Mouse (Mus musculus): Measurements from ENCODE around the gene Ubqln1.

The Ubqln1 gene

DNA sequence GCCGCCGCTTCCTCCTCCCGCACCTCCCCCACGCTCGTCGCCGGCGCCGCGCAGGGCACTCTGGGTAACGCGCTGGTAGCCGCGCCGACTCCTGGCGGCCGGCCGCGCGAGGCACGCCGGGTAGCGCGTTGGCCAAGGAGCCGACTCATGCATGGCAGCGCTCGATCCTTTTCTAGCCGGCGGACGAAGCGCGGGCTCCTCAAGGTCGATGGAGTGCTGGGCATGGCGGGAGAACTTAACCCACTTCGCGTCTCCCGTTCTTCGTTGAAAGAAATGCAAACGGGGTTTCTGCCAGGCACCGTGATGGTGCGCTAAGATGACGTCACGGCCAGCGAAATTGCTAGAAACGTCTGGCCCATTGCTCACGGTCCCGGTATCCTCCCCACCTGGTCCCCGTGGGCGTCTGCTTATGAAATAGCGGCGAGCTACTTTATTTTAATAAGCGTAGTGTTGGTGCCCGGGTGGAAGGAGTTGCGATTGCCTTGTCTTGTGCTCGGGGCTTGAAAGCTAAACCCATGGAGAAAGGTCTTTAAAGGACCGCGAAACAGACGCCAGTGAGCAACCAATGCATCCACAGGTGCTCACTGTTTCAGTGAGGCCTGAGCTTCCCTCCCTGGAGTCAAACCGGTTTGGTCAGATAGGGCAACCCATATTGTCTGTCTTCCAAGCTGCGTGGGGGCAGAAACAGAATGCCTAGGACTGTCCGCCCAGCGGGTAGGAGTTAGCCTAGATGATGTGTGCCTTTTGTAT, at the start of gene Ubqln1:
Ubqln1 (minus strand) TSS at position 62 of the 750 bp plus-strand sequence.
- DNase-seq = peak; percentile 95

DNA sequence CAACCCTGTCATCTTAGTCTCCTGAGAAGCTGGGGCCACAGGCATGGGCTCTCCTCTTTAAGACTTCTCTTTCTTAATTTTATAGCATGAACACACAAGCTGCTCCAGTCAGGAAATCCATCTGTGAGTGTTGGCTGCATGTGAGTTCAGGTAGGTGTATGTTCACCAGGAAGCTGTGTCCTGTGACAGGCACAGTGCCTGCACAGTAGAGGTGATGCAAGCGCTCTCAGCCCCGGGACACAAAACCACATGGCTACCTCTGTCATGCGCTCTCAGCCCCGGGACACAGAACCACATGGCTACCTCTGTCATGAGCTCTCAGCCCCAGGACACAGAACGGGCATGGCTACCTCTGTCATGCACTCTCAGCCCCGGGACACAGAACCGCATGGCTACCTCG, 48.1 kb upstream of the Ubqln1 start:
- no peak for DNase-seq

DNA sequence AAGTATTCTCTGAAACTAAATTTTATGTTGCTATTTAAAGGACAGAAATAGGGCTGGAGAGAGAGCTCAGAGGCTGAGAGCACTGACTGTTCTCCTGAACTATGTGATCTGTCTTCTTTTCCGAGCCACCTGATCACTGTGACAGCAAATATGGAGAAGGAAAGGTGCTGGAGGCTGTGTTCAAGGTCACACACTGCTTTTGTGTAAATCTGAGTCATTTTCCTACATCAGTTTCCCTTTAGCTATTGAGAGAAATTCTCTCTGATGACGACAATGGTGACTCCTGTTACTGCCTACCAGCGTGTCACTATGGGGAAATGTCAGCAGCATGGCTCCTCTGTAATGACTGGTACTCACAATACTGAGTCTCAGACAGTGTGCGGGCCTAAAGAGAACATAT, 46.2 kb upstream of the Ubqln1 start:
- DNase-seq = no peak

DNA sequence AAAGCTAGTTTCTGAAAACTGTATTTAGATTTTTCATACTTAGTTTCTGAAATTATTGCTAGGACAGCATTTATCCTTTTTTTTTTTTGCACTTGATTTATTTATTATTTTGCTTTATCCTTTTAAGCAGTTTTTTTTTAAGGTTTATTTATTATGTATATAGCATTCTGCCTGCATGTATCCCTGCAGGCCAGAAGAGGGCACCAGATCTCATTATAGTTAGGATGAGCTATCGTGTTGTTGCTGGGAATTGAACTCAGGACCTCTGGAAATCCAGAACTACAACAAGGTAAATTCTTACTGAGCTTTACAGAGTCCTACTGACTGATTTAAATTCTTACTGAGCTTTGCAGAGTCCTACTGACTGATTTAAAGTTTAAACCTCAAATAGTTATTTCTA, 37.8 kb upstream of the Ubqln1 start:
- no peak for DNase-seq

DNA sequence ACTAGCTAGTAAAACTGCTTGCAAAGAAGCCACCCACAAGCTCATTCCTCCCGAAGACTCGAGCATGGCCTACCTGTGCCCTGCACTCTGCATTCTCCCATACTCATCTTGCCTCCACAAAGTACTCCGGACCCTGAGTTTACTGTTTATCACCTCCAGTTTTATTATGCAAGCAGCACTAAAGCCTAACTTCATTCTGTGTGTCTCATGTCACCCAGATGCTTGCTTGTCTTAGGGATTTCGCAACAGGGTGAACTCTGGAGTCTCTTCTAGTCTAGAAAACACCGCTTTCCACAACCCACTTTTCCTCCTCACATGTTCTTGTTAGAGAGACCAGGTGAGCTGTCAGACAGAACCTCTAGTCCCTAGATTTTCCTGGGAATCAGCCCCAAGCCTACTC, 33.5 kb upstream of the Ubqln1 start:
- DNase-seq = no peak

DNA sequence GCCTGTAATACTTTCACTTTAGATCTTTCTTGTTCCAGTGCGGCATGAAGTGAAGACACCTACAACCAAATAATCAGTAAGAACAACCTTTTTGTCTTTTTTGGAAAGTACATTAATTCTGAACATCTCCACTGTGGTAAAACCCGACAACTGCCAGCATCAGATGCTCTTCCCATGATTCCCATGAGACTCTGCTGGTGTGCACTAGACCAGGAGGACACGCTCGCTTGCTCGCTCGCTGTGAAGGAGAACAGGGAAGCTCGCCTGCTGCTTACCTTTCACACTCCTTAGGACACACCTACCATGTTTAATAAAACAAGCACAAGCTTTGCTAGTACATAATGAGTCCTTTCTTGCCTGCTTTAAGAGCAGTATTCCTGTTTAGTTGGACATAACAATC, 21.1 kb upstream of the Ubqln1 start:
- no peak for DNase-seq

DNA sequence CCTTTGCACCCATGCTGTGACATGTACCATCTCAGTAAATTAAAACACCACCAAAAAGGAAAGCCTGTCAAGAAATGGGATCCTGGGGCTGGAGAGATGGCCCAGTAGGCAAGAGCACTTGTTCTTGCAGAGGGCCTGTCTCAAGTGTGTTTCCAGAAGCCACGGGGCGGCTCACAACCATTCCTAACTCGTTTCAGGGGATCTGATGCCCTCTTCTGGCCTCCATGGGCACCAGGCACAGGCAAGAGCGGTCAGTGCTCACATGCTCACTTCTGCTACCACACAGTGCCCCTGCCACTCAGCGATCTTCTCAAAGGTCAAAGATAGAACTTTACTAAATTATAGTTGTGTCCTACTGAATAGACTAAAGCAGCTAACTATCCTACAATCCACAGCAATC, 17.2 kb upstream of the Ubqln1 start:
- peak; percentile 71 to 72 for DNase-seq

DNA sequence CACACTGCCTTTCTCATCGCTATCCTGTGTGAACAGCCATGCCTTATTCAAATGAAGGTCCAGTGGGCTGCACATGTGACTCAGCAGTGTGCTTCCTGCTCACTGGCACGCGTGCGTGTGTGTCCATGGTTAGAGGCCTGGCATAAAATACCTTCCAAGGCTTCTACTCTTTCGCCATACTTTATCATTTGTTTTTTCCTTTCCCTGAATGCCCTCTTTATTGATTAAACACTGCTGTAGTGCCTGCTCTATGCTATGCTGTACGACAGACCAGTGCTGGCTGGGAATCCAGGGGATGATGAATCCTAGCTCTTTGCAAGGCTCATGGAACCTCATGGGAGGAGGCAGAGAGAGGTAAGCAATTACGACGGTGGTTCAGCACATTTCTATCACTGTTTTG, 16.6 kb upstream of the Ubqln1 start:
- DNase-seq = no peak

DNA sequence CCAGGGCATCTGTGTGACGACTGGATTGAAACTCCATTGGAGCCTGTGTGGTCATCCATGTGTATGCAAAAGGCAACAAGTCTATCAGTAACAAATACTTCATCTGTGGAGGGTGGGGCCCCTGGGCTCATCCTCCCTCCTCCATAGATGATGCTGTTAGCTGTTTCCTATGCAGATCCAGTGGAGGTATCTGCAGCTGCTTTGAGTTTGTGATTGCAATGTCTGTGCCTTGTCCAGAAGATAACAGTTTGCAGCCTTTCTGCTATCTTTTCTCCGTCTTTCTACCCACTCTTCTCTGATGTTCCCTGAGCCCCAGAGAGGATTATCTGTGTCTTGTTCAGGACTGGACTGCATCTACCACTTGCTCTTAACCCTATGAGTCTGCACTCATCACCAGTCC, 13.2 kb upstream of the Ubqln1 start:
- DNase-seq = no peak

DNA sequence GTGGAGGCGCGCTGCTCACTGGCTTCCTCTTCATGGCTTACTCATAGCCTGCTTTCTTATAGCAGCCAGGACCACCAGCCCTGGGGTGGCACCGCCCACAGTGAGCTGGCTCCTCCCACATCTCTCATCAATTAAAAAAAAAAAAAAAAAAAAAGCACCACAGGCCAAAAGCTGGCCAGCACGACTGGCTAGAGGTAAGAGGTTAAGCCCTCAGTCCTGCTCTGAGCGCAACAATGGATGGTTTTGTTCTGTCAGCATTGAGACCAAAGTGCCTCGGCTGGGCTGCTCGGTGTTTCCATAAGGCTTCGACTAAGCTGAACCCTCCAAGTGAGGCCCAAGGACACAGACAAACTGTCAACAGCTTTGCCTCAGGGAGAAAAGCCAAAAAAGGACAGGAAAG, 10.2 kb upstream of the Ubqln1 start:
- no peak for DNase-seq

DNA sequence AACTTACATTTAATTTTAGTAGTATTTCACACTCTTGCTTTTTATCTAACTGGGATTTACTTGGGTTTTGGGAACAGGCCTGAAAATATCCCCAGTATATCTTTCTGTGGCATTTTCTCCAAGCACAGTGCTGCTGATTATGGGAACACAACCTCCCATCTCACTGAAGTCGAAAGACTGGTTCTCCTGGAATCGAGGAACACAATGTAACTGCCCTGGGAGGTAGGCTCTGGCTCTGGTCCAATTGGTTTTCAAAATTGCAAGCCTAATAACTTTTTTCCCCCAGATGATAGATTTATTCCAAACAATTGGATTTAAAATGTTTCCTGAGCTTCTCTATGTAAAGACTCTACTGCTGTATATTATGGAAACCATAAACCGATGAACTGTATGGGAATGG, 4.8 kb upstream of the Ubqln1 start:
- no peak for DNase-seq

DNA sequence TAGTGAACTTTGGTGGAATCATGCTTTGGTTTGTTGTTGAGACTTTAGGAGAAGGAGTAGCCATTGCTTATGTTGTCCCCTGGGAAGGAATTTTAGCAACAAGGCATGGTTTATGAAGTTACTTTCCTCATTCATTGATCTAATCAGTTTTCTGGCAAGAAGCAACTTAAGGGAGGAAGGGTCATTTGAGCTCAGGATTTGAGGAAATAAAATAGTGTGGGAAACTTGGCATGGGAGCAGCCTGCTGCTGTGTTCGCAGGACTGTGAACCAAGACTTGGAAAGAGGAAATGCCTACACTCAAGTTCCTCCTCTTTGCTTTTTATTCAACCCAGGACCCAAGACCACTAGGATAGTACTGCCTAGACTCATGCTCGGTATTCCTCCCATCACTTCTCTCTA, 2.1 kb upstream of the Ubqln1 start:
- DNase-seq = no peak

DNA sequence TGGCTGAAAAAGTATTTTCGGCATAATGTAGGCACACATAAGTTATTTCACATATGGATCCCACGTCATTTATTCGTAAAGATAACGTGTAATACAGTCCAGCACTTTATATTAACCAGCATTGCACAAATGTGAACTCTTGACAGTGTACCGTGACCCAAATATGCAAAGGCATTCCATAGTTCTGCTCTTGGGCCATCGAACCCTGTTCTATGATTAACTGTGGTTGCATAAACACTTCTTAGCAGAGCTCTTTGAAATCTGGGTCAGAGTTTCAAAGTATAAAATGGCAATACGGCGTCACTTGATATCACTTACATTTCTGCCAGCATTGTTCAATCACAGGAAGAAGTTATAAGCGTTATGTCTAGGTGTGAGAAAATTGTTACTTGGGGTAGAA, 942 bp upstream of the Ubqln1 start:
- no peak for DNase-seq

DNA sequence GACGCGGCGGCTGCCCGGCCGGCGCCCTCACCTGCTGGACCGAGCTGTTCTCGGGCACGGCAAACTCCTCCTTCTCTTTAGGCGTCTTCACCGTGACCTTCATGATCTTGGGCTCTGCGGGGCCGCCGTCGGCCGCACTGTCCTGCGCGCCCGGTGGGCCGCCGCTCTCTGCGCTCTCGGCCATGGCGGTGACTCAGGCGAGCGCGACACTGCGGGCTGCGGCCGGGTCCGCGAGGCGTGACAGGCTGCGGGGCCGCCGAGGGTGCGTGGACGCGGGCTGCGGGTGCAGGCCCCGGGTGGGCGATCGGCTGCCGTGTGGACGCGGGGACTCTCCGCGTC, 231 bp downstream of the Ubqln1 start:
- no peak for DNase-seq

DNA sequence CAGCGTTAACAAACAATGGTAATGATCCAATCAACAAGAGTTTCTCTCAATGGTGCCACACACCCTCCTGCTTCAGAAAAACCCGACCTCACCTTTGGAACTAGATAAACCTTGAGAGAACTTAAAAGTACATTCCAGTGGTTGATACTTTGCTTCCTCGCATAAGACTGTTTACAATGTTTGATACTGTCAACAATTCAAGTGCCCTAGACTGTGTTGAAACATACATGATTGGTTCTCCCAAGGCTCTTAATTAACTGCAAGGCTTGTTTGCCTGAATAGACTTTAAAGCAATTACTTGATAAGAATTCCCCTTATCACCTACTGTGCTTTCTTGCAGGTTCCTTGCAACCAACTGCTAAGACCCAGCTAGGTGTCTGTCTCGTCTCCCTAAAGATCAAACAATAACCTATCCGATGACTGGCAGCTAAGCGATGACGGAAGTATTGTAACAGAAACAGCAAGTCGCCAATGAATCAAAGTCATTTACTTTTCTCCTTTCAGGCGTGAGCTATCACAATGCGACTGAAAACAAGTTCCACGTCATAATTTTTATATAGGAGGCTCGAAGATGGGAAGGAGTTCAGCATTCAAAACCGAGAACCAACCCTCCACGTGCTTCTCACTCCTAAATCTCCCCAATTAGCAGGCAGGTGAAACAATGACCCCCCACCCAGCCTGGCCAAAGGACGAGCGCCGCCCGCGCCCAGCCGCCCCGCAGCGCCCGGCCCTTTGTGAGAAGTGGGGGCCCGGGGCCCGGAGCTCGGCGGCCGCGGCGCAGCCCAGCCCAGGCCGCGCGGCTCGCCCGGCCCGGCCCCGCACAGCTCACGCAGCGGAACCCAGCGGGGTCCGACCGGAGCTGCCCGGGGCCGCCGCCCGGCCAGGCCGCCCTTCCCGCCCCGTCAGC, 854 bp downstream of the Ubqln1 start:
- peak; percentile 49 to 55 for DNase-seq

DNA sequence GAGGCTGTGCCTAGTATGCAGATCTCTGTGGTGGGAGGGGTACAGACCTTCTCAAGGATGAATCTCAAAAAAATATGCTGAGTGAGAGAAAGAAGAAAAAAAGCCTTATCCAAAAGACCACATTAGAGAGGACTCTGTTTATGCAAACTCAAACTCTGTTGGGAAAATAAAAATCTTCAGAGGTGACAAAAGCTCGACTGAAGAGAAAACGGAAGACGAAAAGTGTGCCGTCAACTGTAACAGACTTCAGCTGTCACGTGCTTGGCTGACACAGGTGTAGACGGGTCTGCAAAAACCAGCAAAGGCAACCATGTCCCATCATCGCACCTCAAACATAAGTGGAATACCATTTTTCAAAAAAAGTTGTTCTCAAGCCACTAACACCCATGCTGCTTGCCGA, 1.7 kb downstream of the Ubqln1 start:
- no peak for DNase-seq

DNA sequence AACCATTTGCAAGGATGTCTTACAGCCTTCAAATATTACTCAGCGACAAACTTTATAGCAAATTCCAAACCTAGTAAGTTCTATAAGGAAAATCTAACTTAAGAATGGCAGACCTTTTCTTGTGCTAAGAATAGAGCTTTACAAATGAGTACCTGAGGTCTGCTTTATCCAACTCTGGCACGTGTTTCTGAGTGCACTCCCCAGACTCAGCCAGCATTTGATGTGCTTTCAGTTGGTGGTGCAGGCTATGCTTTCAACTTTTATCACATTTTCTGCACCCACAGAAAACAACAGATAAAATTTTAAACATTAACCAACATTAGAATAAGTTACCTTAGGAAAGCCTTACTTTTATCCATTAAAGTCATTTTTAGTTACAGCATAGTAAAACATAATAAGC, 2.9 kb downstream of the Ubqln1 start:
- DNase-seq = no peak

DNA sequence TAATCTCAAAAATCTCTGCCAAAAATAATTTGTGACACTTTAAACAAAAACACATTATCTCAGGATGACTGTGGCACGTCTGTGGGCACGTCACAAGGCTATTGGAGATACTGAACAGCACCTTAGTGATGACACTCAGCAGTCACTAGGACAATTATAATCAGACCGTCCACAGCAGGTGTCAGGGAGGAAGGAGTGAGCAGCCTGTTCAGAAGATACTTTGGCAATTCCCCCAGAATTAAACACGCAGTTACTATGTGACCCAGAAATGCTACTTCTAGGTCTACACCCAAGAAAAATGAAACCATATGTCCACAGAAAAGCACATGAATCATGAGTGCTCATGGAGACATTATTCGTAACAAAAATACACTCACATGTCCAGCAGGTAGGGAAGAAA, 5.0 kb downstream of the Ubqln1 start:
- DNase-seq = peak; percentile 59 to 67

DNA sequence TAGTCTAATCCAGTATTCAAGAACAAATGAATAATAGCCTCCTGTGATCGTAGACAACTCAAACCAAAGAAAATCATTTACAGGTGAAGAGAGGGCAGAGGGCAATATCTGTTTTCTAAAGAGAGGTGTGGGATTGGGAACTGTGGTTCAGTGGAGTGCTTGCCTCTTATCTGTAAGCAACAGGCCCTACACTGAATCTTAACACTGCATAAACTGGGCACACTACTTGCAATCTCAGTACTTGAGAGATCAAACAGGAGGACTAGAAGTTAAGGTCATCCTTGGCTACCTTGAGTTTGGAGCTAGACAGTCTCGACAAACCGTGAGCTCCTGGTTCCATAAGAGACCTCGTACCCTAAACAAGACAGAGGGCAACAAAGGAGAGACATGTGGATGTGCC, 9.4 kb downstream of the Ubqln1 start:
- no peak for DNase-seq

DNA sequence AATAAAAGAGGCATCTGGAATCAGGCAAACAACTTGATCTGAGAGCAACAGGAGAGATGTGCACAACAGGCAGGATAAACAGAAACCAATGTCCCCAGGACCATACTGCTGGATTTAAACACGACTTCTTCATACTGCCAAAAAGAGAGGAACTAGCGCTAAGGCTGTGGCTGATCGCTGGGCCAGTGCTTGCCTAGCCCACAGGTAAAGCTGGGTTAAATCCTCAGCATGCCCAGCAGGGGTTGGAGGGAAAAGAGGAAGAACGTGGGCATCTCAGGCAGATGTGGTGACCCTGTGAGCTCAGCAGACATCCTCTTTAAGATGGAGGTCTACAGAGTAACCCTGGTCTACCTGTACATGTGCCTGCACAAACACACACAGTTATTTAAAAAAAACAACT, 10.5 kb downstream of the Ubqln1 start:
- no peak for DNase-seq

DNA sequence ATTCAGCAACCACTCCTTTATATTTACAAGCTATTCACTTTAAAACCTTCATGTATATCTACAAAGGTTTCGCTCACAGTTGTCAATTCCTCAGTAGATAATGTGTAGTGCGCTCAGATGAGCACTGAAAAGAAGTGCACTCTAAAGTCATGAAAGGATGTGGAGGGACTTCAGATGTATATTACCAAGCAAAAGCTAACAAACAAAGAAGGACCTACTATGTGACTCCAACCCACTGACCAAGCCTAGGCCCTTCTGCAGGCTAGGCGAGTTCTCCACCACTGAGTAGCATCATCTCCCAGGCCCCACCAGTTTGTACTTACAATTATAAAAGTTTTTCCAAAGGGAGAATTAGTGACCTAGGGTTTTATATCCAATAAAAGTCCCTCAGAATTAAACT, 11.3 kb downstream of the Ubqln1 start:
- DNase-seq = no peak

DNA sequence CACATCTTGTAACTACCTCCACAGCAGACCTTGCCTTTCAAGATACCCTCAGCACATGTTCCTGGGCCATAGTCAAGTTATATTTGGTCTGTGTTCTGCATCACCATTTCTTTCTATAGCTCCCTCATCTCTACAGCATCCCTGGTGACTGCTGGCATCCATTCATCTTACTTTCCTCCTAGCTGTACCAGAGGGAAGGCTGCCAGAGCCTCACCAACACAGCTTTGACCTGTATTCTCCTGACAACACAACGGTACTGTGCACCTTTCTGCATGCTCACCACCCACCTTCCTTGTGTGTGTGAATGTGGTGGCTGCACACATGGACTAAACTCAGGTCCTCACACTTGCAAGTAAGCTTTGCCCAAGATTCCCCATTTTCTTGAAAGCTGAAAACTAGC, 12.6 kb downstream of the Ubqln1 start:
- DNase-seq = peak; percentile 52 to 57

DNA sequence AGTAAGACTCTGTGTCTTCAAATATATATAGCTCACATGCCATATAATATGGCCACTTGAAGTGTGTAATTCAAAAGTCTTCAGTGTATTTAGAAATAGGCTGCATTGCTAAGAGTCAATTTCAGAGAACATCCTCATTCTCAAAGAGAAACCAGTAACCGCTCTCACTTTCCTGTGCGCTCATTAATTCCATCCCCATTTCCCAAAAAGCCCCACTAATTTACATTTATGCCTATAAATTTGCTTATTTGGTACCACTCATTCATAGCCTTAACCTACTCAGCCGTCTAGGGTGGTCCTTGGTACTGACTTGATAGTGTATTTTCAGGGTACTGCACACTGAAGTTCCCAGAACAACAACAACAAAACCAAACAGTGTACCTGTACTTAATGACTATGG, 13.5 kb downstream of the Ubqln1 start:
- no peak for DNase-seq

DNA sequence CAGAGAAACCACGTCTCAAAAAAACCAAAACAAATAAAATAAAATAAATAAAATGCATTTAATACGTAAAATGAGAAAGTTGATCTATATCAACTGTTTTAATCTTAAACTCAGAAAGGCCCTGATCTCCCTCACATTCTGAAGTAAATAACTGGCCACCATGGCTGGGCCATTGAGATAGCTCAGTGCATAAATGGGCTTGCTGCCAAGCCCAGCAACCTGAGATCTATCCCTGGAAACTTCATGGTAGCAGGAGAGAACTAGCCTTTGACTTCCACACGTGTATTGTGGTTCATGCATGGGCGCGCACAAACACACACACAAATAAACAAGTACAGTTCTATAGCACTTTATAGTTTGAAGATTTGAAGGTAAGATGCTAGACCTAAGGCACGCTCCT, 14.1 kb downstream of the Ubqln1 start:
- no peak for DNase-seq
